Mouse (Mus musculus) neural tube, embryonic 14.5 days (tissue): Measurements from ENCODE around the gene Gyg. TPM values are rescaled to one million over a fixed set of nuclear protein-coding genes. Genes with fewer than 3 reads are reported as not detected.

Source experiments
- ATAC-seq: fragments of 200-750 bp; cut with Nextera tagmentation; 2 replicates; pipeline ENCODE4 v1.8.0; 2017; ENCODE audit warnings: low read depth, mild to moderate bottlenecking, moderate TSS enrichment, moderate library complexity
- H3K27ac ChIP-seq: fragments of 300-500 bp; sonication (generic); 2 replicates; pipeline ENCODE4 v1.5.1; 2014; ENCODE audit warnings: low read depth, mild to moderate bottlenecking, control low read depth, low read length, moderate library complexity, mixed read lengths
- H3K27me3 ChIP-seq: fragments of 300-500 bp; sonication (generic); 2 replicates; pipeline ENCODE4 v1.6.1; 2014; ENCODE audit warnings: low read length; ENCODE audit not compliant: control insufficient read depth, insufficient read depth
- H3K36me3 ChIP-seq: fragments of 300-500 bp; sonication (generic); 2 replicates; pipeline ENCODE4 v1.6.1; 2014; ENCODE audit warnings: low read length, mixed read lengths; ENCODE audit not compliant: control insufficient read depth, insufficient read depth
- H3K4me1 ChIP-seq: fragments of 300-500 bp; sonication (generic); 2 replicates; pipeline ENCODE4 v1.6.1; 2014; ENCODE audit warnings: low read length; ENCODE audit not compliant: control insufficient read depth, insufficient read depth
- H3K4me2 ChIP-seq: fragments of 300-500 bp; sonication (generic); 2 replicates; pipeline ENCODE4 v1.6.1; 2014; ENCODE audit warnings: mild to moderate bottlenecking, low read depth, low read length, control low read depth
- H3K4me3 ChIP-seq: fragments of 300-500 bp; sonication (generic); 2 replicates; pipeline ENCODE4 v1.5.1; 2014; ENCODE audit warnings: low read depth, low read length, control low read depth, mixed read lengths
- H3K9ac ChIP-seq: fragments of 300-500 bp; sonication (generic); replicated peaks from 2 replicates; pipeline ENCODE4 v1.6.1; 2014; ENCODE audit warnings: low read depth, mild to moderate bottlenecking, control low read depth, low read length, mixed read lengths
- H3K9me3 ChIP-seq: fragments of 300-500 bp; sonication (generic); 2 replicates; pipeline ENCODE4 v1.6.1; 2016; ENCODE audit warnings: low read length; ENCODE audit not compliant: control insufficient read depth
- WGBS: fragments of 180-500 bp; shearing (Covaris S2); extraction: QIAGEN DNeasy Blood & Tissue Kit; methylation state at CpG from one replicate; pipeline ENCODE4 v1.1.7; 2014; 5-methylcytosine and 5-hydroxymethylcytosine counted together
- polyA plus RNA-seq: library from polyadenylated mRNA; unstranded; fragments of >200 nt; fragmentation: Nextera tagmentation; extraction: Ambion mirVana; gene quantifications from 2 replicates; pipeline ENCODE4 v1.2.1, GENCODE M21; 2014

The Gyg gene
- polyA plus RNA-seq, 1 experiment from 2014 or later = 79.3 TPM

DNA sequence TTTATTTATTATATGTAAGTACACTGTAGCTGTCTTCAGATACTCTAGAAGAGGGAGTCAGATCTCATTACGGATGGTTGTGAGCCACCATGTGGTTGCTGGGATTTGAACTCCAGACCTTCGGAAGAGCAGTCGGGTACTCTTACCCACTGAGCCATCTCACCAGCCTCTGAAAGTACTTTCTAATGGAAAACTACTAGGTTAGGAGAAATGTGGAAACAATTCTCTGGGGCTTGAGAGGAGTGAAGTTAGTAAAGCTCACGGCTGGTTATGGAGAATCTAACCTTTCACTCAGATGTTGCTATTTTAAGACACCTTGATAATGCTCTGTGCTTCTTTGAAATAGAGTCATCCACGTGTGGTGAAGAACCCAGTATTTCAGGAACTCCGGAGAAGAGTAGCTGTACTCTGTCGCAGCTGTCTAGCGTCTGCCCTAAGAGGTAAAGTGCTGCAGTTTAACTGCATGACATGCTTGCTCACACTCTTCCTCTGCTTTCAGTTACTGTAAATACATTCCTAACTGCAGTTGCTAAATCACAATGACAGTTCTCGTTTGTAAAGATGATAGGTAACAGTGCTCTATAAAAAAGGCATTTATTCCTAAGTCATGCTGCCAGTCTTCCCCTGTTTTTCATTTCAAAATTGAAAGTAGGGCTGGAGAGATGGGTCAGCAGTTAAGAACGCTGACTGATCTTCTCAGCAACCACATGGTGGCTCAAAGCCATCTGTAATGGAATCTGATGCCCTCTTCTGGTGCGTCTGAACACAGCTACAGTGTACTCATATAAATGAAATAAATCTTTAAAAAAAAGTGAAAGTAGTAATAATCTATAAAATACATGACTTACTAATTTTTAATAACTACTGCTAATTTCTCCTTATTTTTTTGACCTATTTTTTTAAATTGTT lies 78.7 kb downstream of the Gyg start:
- Histone ChIP-seq H3K9ac (no peak overlapping the region), H3K4me1 (no peaks in the 10 kb centered on the region), H3K27me3 (no peaks in the 10 kb centered on the region), H3K27ac (no peak overlapping the region), H3K36me3 (peaks cover 9% of the 10 kb centered on the region; the same call in 1 of the 2 replicates), H3K9me3 (no peaks in the 10 kb centered on the region), H3K4me3 (no peak overlapping the region), H3K4me2 (no peak overlapping the region)
- 91% methylated on average over 11 of the region's 11 CpGs for WGBS
- ATAC-seq = no peak

Other genes starting within 250 kb of the Gyg start
- gene Cp, start 198.3 kb downstream of the Gyg start, polyA plus RNA-seq = 4.5 and 14.4 TPM in 2 replicates
- gene Hps3, start 120.0 kb downstream of the Gyg start, polyA plus RNA-seq = 13.6 and 17.5 TPM in 2 replicates
- gene Hltf, start 97.5 kb downstream of the Gyg start, polyA plus RNA-seq = 19.0 and 21.4 TPM in 2 replicates
- 0.20 TPM in 1 of 2 replicates, not detected in the other for gene Cpa3, start 86.9 kb upstream of the Gyg start, polyA plus RNA-seq
- gene Cpb1, start 120.4 kb upstream of the Gyg start, polyA plus RNA-seq = 0.24 and 0.43 TPM in 2 replicates
- gene Agtr1b, start 211.9 kb upstream of the Gyg start, polyA plus RNA-seq = 0.12 and 0.59 TPM in 2 replicates